In the genomic region with DNA sequence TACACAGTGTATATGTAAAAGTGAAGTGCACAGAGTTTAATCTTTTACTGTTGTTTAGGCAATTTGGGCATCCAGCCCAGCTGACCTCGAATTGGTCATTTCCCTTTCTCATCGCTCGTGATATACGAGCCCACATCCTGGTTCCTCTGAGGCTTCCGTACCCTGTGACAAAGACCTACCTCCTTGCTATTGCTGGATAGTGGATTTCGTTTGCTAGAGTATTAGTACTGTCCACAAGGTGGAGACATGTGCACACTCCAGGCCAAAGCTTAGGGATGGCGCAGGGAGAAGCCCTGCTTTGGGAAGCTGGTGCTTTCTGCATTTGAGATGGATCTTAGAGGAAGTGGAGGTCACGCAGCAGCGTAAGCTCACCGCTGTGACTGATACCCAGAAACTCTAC, we compare ENCODE assay signal across 7 mouse cellular contexts.
A peak's percentile ranks its signal among the peaks of the same experiment; 100 is the strongest.
DNase-seq lines count a peak whose midpoint lies in the region; ATAC-seq lines count a peak whose summit lies in the region.

No protein-coding gene starts in this region.

- no peaks in the 10 kb centered on the region for H3K9me3 ChIP-seq in heart, embryonic 15.5 days (replicated peaks)
- no peaks in the 10 kb centered on the region for H3K9me3 ChIP-seq in stomach, embryonic 16.5 days (replicated peaks; ENCODE audit: control insufficient read depth, low read length)

- no peak overlapping the region for H3K9ac ChIP-seq in heart, embryonic 15.5 days
- no peak overlapping the region for H3K9ac ChIP-seq in stomach, embryonic 16.5 days (ENCODE audit: low read length)

- DNase-seq in urinary bladder, postnatal 14 days (ENCODE audit: low spot score) = peak; percentile 28
- DNase-seq in urinary bladder, postnatal 36 days (ENCODE audit: low spot score in 2 of 2) = no peak
- peak; percentile 44 to 55 for DNase-seq in cerebellum, postnatal 25 days
- peak; percentile 78 for DNase-seq in kidney, postnatal 14 days
- peak; percentile 50 to 68 for DNase-seq in lung, postnatal 4 days

- no peak overlapping the region for H3K27ac ChIP-seq in heart, embryonic 15.5 days
- H3K27ac ChIP-seq in stomach, embryonic 16.5 days (ENCODE audit: low read length) = no peak overlapping the region; the same call in 1 of the 2 replicates

- peaks cover 22% of the 10 kb centered on the region for H3K36me3 ChIP-seq in heart, embryonic 15.5 days
- peaks cover 14% of the 10 kb centered on the region for H3K36me3 ChIP-seq in stomach, embryonic 16.5 days (ENCODE audit: control insufficient read depth, insufficient read depth, low read length)

- H3K4me1 ChIP-seq in heart, embryonic 15.5 days (replicated peaks) = peaks cover 6% of the 10 kb centered on the region; the same call in 1 of the 2 replicates
- 0 out of 2 replicates have a peak, but pooled peaks cover 3% of the 10 kb centered on the region for H3K4me1 ChIP-seq in stomach, embryonic 16.5 days (ENCODE audit: control insufficient read depth, insufficient read depth, low read length)

- H3K4me2 ChIP-seq in heart, embryonic 15.5 days = no peak overlapping the region
- no peak overlapping the region for H3K4me2 ChIP-seq in stomach, embryonic 16.5 days (ENCODE audit: low read depth, low read length)

- no peak overlapping the region for H3K4me3 ChIP-seq in heart, embryonic 15.5 days
- no peak overlapping the region for H3K4me3 ChIP-seq in stomach, embryonic 16.5 days (replicated peaks; ENCODE audit: low read length)

- WGBS in heart, embryonic 15.5 days = 33% methylated on average over 10 of the region's 10 CpGs
- 39% methylated on average over 10 of the region's 10 CpGs for whole genome bisulfite sequencing in stomach, embryonic 16.5 days

- peak; percentile 56; the same call in 1 of the 2 replicates for ATAC-seq in heart, embryonic 15.5 days (replicated peaks; ENCODE audit: insufficient number of reproducible peaks, insufficient read depth, low FRiP score, low read depth)
- ATAC-seq in stomach, embryonic 16.5 days (ENCODE audit: insufficient read depth, low FRiP score) = peak; percentile 68

- no peaks in the 10 kb centered on the region for H3K27me3 ChIP-seq in heart, embryonic 15.5 days
- H3K27me3 ChIP-seq in stomach, embryonic 16.5 days (ENCODE audit: control insufficient read depth, insufficient read depth, low read length) = no peaks in the 10 kb centered on the region

Comparison
In these comparisons a context has a peak if more than half of its experiments do, and no peak if none do; other contexts are left out.
1. DNase-seq: peak in urinary bladder, postnatal 14 days (single experiment), cerebellum, postnatal 25 days (2 of 2), kidney, postnatal 14 days (single experiment) and lung, postnatal 4 days (2 of 2); none in urinary bladder, postnatal 36 days (0 of 2).